Mouse (Mus musculus) stomach, postnatal 0 days (tissue): ENCODE measurements around the gene Mmp9. TPM values are rescaled to one million over a fixed set of nuclear protein-coding genes. Genes with fewer than 3 reads are reported as not detected.
A peak's percentile ranks its signal among the peaks of the same experiment; 100 is the strongest.

Experiments
- ATAC-seq: fragments of 200-750 bp; cut with Nextera tagmentation; 2 replicates; pipeline ENCODE4 v1.8.0; 2017; ENCODE audit not compliant: low FRiP score, low TSS enrichment
- DNase-seq: peaks from one replicate; pipeline ENCODE4 v3.0.0-alpha.2; 2016; ENCODE audit warnings: low spot score
- H3K27ac ChIP-seq: fragments of 300-500 bp; sonication (generic); replicated peaks from 2 replicates; pipeline ENCODE4 v1.5.1; 2014; ENCODE audit warnings: mild to moderate bottlenecking, control low read depth
- H3K27me3 ChIP-seq: fragments of 300-500 bp; sonication (generic); 2 replicates; pipeline ENCODE4 v1.6.1; 2014; ENCODE audit warnings: low read length; ENCODE audit not compliant: control insufficient read depth, insufficient read depth
- H3K36me3 ChIP-seq: fragments of 300-500 bp; sonication (generic); 2 replicates; pipeline ENCODE4 v1.6.1; 2014; ENCODE audit warnings: low read length, mixed read lengths; ENCODE audit not compliant: control insufficient read depth, insufficient read depth
- H3K4me1 ChIP-seq: fragments of 300-500 bp; sonication (generic); replicated peaks from 2 replicates; pipeline ENCODE4 v1.6.1; 2014; ENCODE audit warnings: antibody characterized with exemption; ENCODE audit not compliant: control insufficient read depth, insufficient read depth
- H3K4me2 ChIP-seq: fragments of 300-500 bp; sonication (generic); replicated peaks from 2 replicates; pipeline ENCODE4 v1.6.1; 2014; ENCODE audit warnings: low read depth, mild to moderate bottlenecking, control low read depth, moderate library complexity
- H3K4me3 ChIP-seq: fragments of 300-500 bp; sonication (generic); 2 replicates; pipeline ENCODE4 v1.5.1; 2014; ENCODE audit warnings: low read depth, low read length, control low read depth
- H3K9ac ChIP-seq: fragments of 300-500 bp; sonication (generic); 2 replicates; pipeline ENCODE4 v1.6.1; 2014; ENCODE audit warnings: mild to moderate bottlenecking, low read length, control low read depth, mixed read lengths
- H3K9me3 ChIP-seq: fragments of 300-500 bp; sonication (generic); 2 replicates; pipeline ENCODE4 v1.6.1; 2016; ENCODE audit warnings: low read length; ENCODE audit not compliant: control insufficient read depth
- CTCF ChIP-seq: IDR thresholded peaks from 2 replicates; pipeline ENCODE4 v1.5.1; 2016; ENCODE audit warnings: antibody characterized with exemption, low read depth, mild to moderate bottlenecking, moderate library complexity
- EP300 ChIP-seq: optimal IDR thresholded peaks from 2 replicates; pipeline ENCODE3; 2016; ENCODE audit warnings: antibody characterized with exemption
- WGBS: fragments of 180-500 bp; shearing (Covaris S2); extraction: QIAGEN DNeasy Blood & Tissue Kit; methylation state at CpG from one replicate; pipeline ENCODE4 v1.1.7; 2014; 5-methylcytosine and 5-hydroxymethylcytosine counted together
- polyA plus RNA-seq: library from polyadenylated mRNA; unstranded; fragments of >200 nt; fragmentation: Nextera tagmentation; extraction: Ambion mirVana; gene quantifications from 2 replicates; pipeline ENCODE4 v1.2.1, GENCODE M21; 2015

Mmp9 gene
- polyA plus RNA-seq, 1 experiment from 2014 or later, result 0.87 TPM

DNA sequence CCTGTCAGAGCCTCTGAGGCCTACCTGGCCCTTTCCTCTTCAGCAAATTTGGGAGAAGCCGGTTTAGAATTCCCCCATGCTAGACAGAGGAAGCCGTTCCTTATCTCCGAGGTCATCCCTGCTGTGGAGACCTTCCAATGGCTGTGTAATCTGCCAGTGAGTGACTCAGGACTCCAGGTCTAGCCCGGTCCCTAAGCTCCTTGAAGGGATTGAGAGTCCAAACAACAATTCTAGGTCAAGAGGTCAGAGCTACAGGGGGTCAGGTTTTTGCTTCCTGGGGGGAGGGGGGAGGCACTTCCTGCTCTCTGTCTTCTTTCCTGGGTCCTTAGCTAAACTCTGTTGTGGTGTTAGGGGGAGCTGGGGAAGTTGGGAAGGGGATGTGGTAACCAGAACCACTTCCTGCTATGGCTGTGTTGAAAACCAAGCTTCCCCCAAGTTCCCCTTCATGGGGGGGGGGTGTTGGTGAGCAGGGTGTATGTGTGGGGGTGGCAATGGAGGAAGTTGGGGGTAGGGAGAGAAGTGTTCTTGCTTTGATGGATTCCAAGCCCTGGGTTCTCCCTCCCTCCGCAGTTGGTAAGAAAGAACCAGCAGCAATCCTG is 2.2 kb downstream of the Mmp9 start:
- no peaks in the 10 kb centered on the region for H3K27me3 ChIP-seq
- H3K4me2 ChIP-seq, result no peak overlapping the region
- H3K36me3 ChIP-seq, result no peaks in the 10 kb centered on the region
- TF ChIP-seq CTCF (no peak), EP300 (no peak)
- no peak overlapping the region for H3K27ac ChIP-seq
- no peaks in the 10 kb centered on the region for H3K9me3 ChIP-seq
- no peak overlapping the region for H3K4me3 ChIP-seq
- DNase-seq (no peak), ATAC-seq (no peak)
- H3K9ac ChIP-seq, result no peak overlapping the region
- 22% methylated on average over 5 of the region's 5 CpGs for WGBS
- no peaks in the 10 kb centered on the region for H3K4me1 ChIP-seq

DNA sequence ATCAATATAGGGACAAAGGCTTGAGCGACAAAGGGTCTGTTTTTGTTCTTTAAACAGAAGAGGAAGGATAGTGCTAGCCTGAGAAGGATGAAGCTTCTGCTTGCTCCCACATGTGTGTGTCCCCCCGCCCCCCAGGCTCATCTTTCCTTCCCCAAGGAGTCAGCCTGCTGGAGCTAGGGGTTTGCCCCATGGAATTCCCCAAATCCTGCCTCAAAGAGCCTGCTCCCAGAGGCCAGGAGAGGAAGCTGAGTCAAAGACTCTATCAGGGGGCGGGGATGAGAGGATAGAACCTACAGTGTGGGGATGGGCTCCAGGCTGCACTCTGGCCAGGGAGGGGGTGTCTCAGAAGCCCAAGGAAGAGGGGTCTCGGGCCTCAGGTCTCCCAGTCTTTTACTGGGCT is 6.9 kb downstream of the Mmp9 start:
- WGBS, result 26% methylated on average over 4 of the region's 4 CpGs
- no peak for TF ChIP-seq EP300
- no peak for TF ChIP-seq CTCF
- no peak overlapping the region for H3K4me3 ChIP-seq

DNA sequence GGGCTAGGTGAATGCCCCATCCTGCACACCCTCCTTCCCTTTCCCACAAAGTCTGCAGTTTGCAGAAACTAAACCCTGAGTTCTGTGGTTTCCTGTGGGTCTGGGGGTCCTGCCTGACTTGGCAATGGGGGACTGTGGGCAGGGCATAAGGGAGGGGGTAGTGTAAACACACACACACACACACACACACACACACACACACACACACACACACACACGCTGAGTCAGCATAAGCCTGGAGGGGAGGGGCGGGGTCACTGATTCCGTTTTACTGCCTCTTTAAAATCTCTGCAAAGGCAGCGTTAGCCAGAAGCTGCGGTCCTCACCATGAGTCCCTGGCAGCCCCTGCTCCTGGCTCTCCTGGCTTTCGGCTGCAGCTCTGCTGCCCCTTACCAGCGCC is 7.3 kb downstream of the Mmp9 start:
- ATAC-seq (no peak), DNase-seq (no peak)
- Histone ChIP-seq H3K4me2 (no peak overlapping the region), H3K27ac (no peak overlapping the region), H3K36me3 (no peaks in the 10 kb centered on the region), H3K9ac (no peak overlapping the region), H3K4me3 (no peak overlapping the region), H3K27me3 (peaks cover 17% of the 10 kb centered on the region; the same call in 1 of the 2 replicates), H3K9me3 (no peaks in the 10 kb centered on the region), H3K4me1 (no peaks in the 10 kb centered on the region; the same call in 1 of the 2 replicates)
- 10% methylated on average over 6 of the region's 7 CpGs for WGBS
- TF ChIP-seq CTCF, result no peak
- no peak for TF ChIP-seq EP300

More for the DNA sequence above, 6.9 kb downstream of the Mmp9 start:
- DNase-seq (no peak), ATAC-seq (no peak)
- Histone ChIP-seq H3K4me1 (no peaks in the 10 kb centered on the region; the same call in 1 of the 2 replicates), H3K9ac (no peak overlapping the region), H3K4me2 (no peak overlapping the region), H3K27ac (no peak overlapping the region), H3K36me3 (no peaks in the 10 kb centered on the region), H3K9me3 (no peaks in the 10 kb centered on the region), H3K27me3 (peaks cover 17% of the 10 kb centered on the region; the same call in 1 of the 2 replicates)

DNA sequence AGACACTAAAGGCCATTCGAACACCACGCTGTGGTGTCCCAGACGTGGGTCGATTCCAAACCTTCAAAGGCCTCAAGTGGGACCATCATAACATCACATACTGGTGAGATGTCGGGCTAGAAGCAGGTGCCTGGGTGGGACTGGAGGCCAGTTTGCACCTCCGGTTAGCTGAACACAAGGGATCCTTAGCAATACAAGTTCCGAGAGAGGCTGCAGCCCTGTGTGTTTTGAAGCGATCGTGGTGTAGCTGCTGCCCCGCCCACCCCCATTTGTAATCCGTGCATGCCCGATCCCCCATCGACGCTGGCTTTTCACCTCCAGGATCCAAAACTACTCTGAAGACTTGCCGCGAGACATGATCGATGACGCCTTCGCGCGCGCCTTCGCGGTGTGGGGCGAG is 8.4 kb downstream of the Mmp9 start:
- Histone ChIP-seq H3K4me2 (0 out of 2 replicates have a peak overlapping the region, but pooled peaks have one; percentile 5), H3K27ac (no peak overlapping the region), H3K36me3 (no peaks in the 10 kb centered on the region), H3K4me1 (no peaks in the 10 kb centered on the region; the same call in 1 of the 2 replicates), H3K9ac (no peak overlapping the region), H3K4me3 (peak overlapping the region; percentile 12; the same call in 1 of the 2 replicates), H3K9me3 (no peaks in the 10 kb centered on the region), H3K27me3 (peaks cover 17% of the 10 kb centered on the region; the same call in 1 of the 2 replicates)
- no peak for ATAC-seq
- 11% methylated on average over 25 of the region's 25 CpGs for WGBS
- DNase-seq, result no peak
- TF ChIP-seq EP300 (no peak), CTCF (no peak)

DNA sequence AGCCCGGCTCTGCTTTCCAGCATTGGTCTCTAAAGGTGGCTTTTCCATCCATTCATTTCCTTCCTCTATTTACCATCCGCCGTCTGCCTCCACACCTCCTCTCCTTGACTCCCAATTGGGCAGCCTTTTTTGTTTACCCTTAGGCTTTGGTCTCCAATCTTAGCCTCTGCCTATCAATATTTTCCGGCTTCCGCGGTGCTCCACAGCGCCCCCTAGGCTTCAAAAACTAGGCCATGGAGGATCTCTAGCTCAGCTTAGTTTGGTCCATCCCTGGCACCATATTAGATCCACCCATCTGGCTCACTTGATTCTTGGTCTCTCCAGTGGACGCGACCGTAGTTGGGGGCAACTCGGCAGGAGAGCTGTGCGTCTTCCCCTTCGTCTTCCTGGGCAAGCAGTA is 9.9 kb downstream of the Mmp9 start:
- Histone ChIP-seq H3K4me3 (no peak overlapping the region), H3K27ac (no peak overlapping the region), H3K9ac (no peak overlapping the region), H3K27me3 (peaks cover 17% of the 10 kb centered on the region; the same call in 1 of the 2 replicates), H3K4me2 (no peak overlapping the region), H3K9me3 (no peaks in the 10 kb centered on the region), H3K36me3 (no peaks in the 10 kb centered on the region), H3K4me1 (no peaks in the 10 kb centered on the region; the same call in 1 of the 2 replicates)
- 20% methylated on average over 13 of the region's 13 CpGs for WGBS
- no peak for TF ChIP-seq EP300
- peak; percentile 61 for TF ChIP-seq CTCF
- no peak for DNase-seq
- no peak for ATAC-seq

DNA sequence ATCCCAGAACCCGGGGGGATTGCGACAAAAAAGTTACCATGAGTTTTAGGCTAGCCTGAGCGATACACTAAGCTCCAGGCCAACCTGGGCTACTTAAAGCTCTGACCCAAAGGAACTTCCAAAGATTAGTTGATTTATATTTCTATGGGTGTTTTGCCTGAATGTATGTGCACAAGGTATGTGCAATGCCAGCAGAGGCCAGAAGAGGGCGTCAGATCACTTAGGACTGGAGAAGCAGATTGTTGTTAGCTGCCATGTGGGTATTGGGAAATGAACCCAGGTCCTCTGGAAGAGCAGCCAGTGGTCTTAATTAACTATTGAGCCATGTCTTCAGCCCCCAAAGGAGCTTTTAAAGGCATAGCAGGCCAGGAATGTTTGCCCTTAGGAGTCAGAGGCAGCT is 11.2 kb downstream of the Mmp9 start:
- no peaks in the 10 kb centered on the region; the same call in 1 of the 2 replicates for H3K4me1 ChIP-seq
- WGBS, result 82% methylated on average over 4 of the region's 4 CpGs
- no peak overlapping the region for H3K4me2 ChIP-seq
- no peaks in the 10 kb centered on the region for H3K36me3 ChIP-seq
- no peak for ATAC-seq
- no peak overlapping the region for H3K27ac ChIP-seq
- H3K9me3 ChIP-seq, result no peaks in the 10 kb centered on the region
- H3K27me3 ChIP-seq, result peaks cover 17% of the 10 kb centered on the region; the same call in 1 of the 2 replicates
- TF ChIP-seq CTCF, result peak; percentile 48
- TF ChIP-seq EP300, result no peak
- H3K4me3 ChIP-seq, result no peak overlapping the region
- H3K9ac ChIP-seq, result no peak overlapping the region
- DNase-seq, result no peak
